Comparison of ENCODE assay signal across 25 mouse cellular contexts in genomic region chr4:105510406-105510805, GRCm38 (mm10).
DNase-seq lines count a peak whose midpoint lies in the region; ATAC-seq lines count a peak whose summit lies in the region.
"Had no signal": no experiment of that assay in that cellular context is flagged by ENCODE, and none has a peak within 500 bp of the region (broad histone marks: within the 10 kb centered on the region; RNA-seq: fewer than 3 reads in every experiment).

No protein-coding gene starts in this region.

- H3K27ac ChIP-seq in kidney, embryonic 15.5 days = no peak overlapping the region
- H3K27ac ChIP-seq: forebrain, embryonic 10.5 days; forebrain, embryonic 13.5 days; heart, adult 2 months; heart, embryonic 10.5 days; heart, embryonic 13.5 days; hindbrain, embryonic 14.5 days; hindbrain, postnatal 0 days had no signal

- no peaks in the 10 kb centered on the region; the same call in 1 of the 2 replicates for H3K9me3 ChIP-seq in kidney, embryonic 15.5 days (replicated peaks)
- H3K9me3 ChIP-seq: forebrain, embryonic 10.5 days; forebrain, embryonic 13.5 days; heart, embryonic 10.5 days; heart, embryonic 13.5 days had no signal

- no peak for ATAC-seq in kidney, embryonic 15.5 days (replicated peaks; ENCODE audit: low FRiP score)
- ATAC-seq: CD4-positive, CD25-positive, alpha-beta regulatory T cell, adult 4 months; forebrain, embryonic 13.5 days; forebrain, embryonic 16.5 days; hindbrain, postnatal 0 days; inflammation-experienced regulatory T-cells, adult 6 months had no signal

- peak; percentile 8 to 38 for DNase-seq in frontal cortex, postnatal 36 days (ENCODE audit: low spot score in 2 of 2)
- DNase-seq in frontal cortex, postnatal 25 days (ENCODE audit: low spot score in 2 of 2) = no peak
- DNase-seq in right cerebral cortex, adult 18-20 months = peak; percentile 10
- DNase-seq in right cerebral cortex, postnatal 10 days (ENCODE audit: low spot score in 2 of 2) = no peak
- DNase-seq in telencephalon, adult 2 months (ENCODE audit: low read depth, low spot score) = peak; percentile 32
- DNase-seq: adrenal gland, adult 2 months; adrenal gland, postnatal 14 days; cerebellum, adult 18-20 months; cerebellum, adult 9-10 months; cerebellum, postnatal 14 days; gastrocnemius, postnatal 10 days; gastrocnemius, postnatal 36 days; heart, adult 2 months; heart, postnatal 14 days; heart, postnatal 4 days had no signal

- no peak overlapping the region for H3K4me3 ChIP-seq in kidney, embryonic 15.5 days (replicated peaks)
- H3K4me3 ChIP-seq: forebrain, embryonic 10.5 days; forebrain, embryonic 13.5 days; heart, adult 2 months; heart, embryonic 10.5 days; heart, embryonic 13.5 days had no signal

- WGBS in kidney, embryonic 15.5 days = 82% methylated on average over 1 of the region's 1 CpGs

- no peaks in the 10 kb centered on the region for H3K36me3 ChIP-seq in kidney, embryonic 15.5 days
- H3K36me3 ChIP-seq: forebrain, embryonic 10.5 days; heart, embryonic 10.5 days; heart, embryonic 13.5 days had no signal

- H3K9ac ChIP-seq in kidney, embryonic 15.5 days = no peak overlapping the region
- H3K9ac ChIP-seq: forebrain, embryonic 13.5 days; heart, embryonic 13.5 days; hindbrain, embryonic 14.5 days had no signal

- no peaks in the 10 kb centered on the region for H3K27me3 ChIP-seq in kidney, embryonic 15.5 days
- H3K27me3 ChIP-seq: forebrain, embryonic 13.5 days; heart, embryonic 13.5 days had no signal

- peaks cover 10% of the 10 kb centered on the region; the same call in 1 of the 2 replicates for H3K4me1 ChIP-seq in kidney, embryonic 15.5 days
- H3K4me1 ChIP-seq: forebrain, embryonic 10.5 days; forebrain, embryonic 13.5 days; heart, embryonic 10.5 days; heart, embryonic 13.5 days had no signal

- H3K4me2 ChIP-seq in kidney, embryonic 15.5 days = no peak overlapping the region
- H3K4me2 ChIP-seq: forebrain, embryonic 13.5 days; heart, embryonic 13.5 days; hindbrain, embryonic 14.5 days had no signal

Comparison
In these comparisons a context has a peak if more than half of its experiments do, and no peak if none do; other contexts are left out.
1. DNase-seq: peak in frontal cortex, postnatal 36 days (2 of 2), right cerebral cortex, adult 18-20 months (single experiment) and telencephalon, adult 2 months (single experiment); none in frontal cortex, postnatal 25 days (0 of 2) and right cerebral cortex, postnatal 10 days (0 of 2).